Mouse (Mus musculus) splenic B cell, adult 2 months (primary cell): ENCODE results near the gene Zfyve1.

ENCODE experiments used
- DNase-seq: peaks from one replicate; pipeline ENCODE4 v3.0.0-alpha.2; 2011; ENCODE audit warnings: low read depth, low spot score
- H3K27me3 ChIP-seq: 2 replicates; pipeline ENCODE4 v1.6.1; 2012; ENCODE audit warnings: mild to moderate bottlenecking, low read length, moderate library complexity, mixed read lengths; ENCODE audit not compliant: control insufficient read depth, poor library complexity, insufficient read depth, severe bottlenecking
- H3K36me3 ChIP-seq: 2 replicates; pipeline ENCODE4 v1.6.1; 2012; ENCODE audit warnings: mild to moderate bottlenecking, low read length, moderate library complexity, mixed read lengths; ENCODE audit not compliant: control insufficient read depth, poor library complexity, insufficient read depth, severe bottlenecking

Gene Zfyve1

GRCm38 (mm10) chr12:83523892-83524291 is 73.1 kb downstream of the Zfyve1 start:
- H3K27me3 ChIP-seq, result no peaks in the 10 kb centered on the region
- no peaks in the 10 kb centered on the region for H3K36me3 ChIP-seq
- DNase-seq, result no peak

- Histone ChIP-seq H3K36me3 (no peaks in the 10 kb centered on the region), H3K27me3 (no peaks in the 10 kb centered on the region)
- no peak for DNase-seq
Observed at GRCm38 (mm10) chr12:83523056-83523455, 74.0 kb downstream of the Zfyve1 start.

GRCm38 (mm10) chr12:83521083-83521482 is 75.9 kb downstream of the Zfyve1 start:
- Histone ChIP-seq H3K27me3 (no peaks in the 10 kb centered on the region), H3K36me3 (no peaks in the 10 kb centered on the region)
- no peak for DNase-seq

GRCm38 (mm10) chr12:83520311-83520890 is 76.6 kb downstream of the Zfyve1 start, which contains the start of gene Dcaf4:
Gene Dcaf4, plus strand, starts transcription at chr12:83520466.
- peak; percentile 96 for DNase-seq
- H3K36me3 ChIP-seq, result no peaks in the 10 kb centered on the region

GRCm38 (mm10) chr12:83517580-83517979 is 79.4 kb downstream of the Zfyve1 start:
- no peaks in the 10 kb centered on the region for H3K27me3 ChIP-seq
- H3K36me3 ChIP-seq, result no peaks in the 10 kb centered on the region
- no peak for DNase-seq

More at GRCm38 (mm10) chr12:83520311-83520890, 76.6 kb downstream of the Zfyve1 start, which contains the start of gene Dcaf4:
- H3K27me3 ChIP-seq, result no peaks in the 10 kb centered on the region

- no peak for DNase-seq
Observed at GRCm38 (mm10) chr12:83514216-83514615, 82.8 kb downstream of the Zfyve1 start.

GRCm38 (mm10) chr12:83513185-83513584 is 83.8 kb downstream of the Zfyve1 start:
- Histone ChIP-seq H3K36me3 (no peaks in the 10 kb centered on the region), H3K27me3 (no peaks in the 10 kb centered on the region)
- DNase-seq, result no peak

More at GRCm38 (mm10) chr12:83514216-83514615, 82.8 kb downstream of the Zfyve1 start:
- Histone ChIP-seq H3K27me3 (no peaks in the 10 kb centered on the region), H3K36me3 (no peaks in the 10 kb centered on the region)

- H3K27me3 ChIP-seq, result no peaks in the 10 kb centered on the region
- no peaks in the 10 kb centered on the region for H3K36me3 ChIP-seq
- DNase-seq, result no peak
Observed at GRCm38 (mm10) chr12:83512783-83513182, 84.2 kb downstream of the Zfyve1 start.

- DNase-seq, result no peak
- H3K36me3 ChIP-seq, result no peaks in the 10 kb centered on the region
- no peaks in the 10 kb centered on the region for H3K27me3 ChIP-seq
Observed at GRCm38 (mm10) chr12:83510586-83510985, 86.4 kb downstream of the Zfyve1 start.

GRCm38 (mm10) chr12:83506543-83506942 is 90.5 kb downstream of the Zfyve1 start:
- no peak for DNase-seq
- H3K27me3 ChIP-seq, result no peaks in the 10 kb centered on the region
- no peaks in the 10 kb centered on the region for H3K36me3 ChIP-seq

- DNase-seq, result peak; percentile 79
- H3K36me3 ChIP-seq, result no peaks in the 10 kb centered on the region
- H3K27me3 ChIP-seq, result no peaks in the 10 kb centered on the region
Observed at GRCm38 (mm10) chr12:83502190-83502589, 94.8 kb downstream of the Zfyve1 start.

GRCm38 (mm10) chr12:83499256-83499655 is 97.8 kb downstream of the Zfyve1 start:
- DNase-seq, result no peak
- Histone ChIP-seq H3K36me3 (no peaks in the 10 kb centered on the region), H3K27me3 (no peaks in the 10 kb centered on the region)

- DNase-seq, result no peak
Observed at GRCm38 (mm10) chr12:83497959-83498358, 99.1 kb downstream of the Zfyve1 start.

GRCm38 (mm10) chr12:83496736-83497135 is 100.3 kb downstream of the Zfyve1 start:
- Histone ChIP-seq H3K27me3 (no peaks in the 10 kb centered on the region), H3K36me3 (no peaks in the 10 kb centered on the region)
- DNase-seq, result no peak

More at GRCm38 (mm10) chr12:83497959-83498358, 99.1 kb downstream of the Zfyve1 start:
- Histone ChIP-seq H3K27me3 (no peaks in the 10 kb centered on the region), H3K36me3 (no peaks in the 10 kb centered on the region)
